Mouse (Mus musculus) megakaryocyte, embryonic 14.5 days (primary cell): Measurements from ENCODE around the gene Vps29.

Source experiments
- FLI1 ChIP-seq: IDR thresholded peaks from 2 replicates; pipeline ENCODE4 v1.6.1; 2012; ENCODE audit warnings: low read length, inconsistent platforms, mixed read lengths
- GATA1 ChIP-seq: IDR thresholded peaks from 3 replicates; pipeline ENCODE4 v1.6.1; 2012; ENCODE audit warnings: mixed read lengths, low read length, inconsistent platforms, borderline replicate concordance

- TF ChIP-seq GATA1, result no peak
- TF ChIP-seq FLI1, result no peak
Measured at GRCm38 (mm10) chr5:122304541-122304940, 49.6 kb upstream of the Vps29 start.
